Mouse (Mus musculus): ENCODE data around the gene Katnal1. TPM values are rescaled to one million over a fixed set of nuclear protein-coding genes. Genes with fewer than 3 reads are reported as not detected.

Gene Katnal1
- polyA plus RNA-seq, 1 experiment from 2014 or later = 4.3 TPM

DNA sequence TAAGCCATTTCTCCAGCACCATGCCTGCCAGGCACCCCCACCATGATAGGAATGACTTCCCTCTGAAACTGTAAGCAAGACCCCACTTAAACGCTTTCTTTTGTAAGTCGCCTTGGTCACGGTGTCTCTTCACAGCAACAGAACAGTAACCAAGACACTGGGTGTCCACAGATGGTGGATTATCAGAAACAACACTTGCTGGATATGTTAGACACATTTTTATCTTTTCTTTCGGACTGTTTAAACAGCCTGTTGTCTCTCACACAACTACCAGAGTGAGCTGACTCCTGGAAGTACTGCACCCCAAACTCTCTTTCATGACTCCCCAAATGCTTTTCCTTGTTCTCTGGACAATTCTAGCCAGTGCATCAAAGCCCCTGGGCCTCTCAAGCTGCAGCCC is 38.9 kb downstream of the Katnal1 start:
- Histone ChIP-seq H3K4me1 (ENCODE audit: insufficient read depth, low read depth, low read length) (no peaks in the 10 kb centered on the region), H3K36me3 (ENCODE audit: insufficient read depth, low read length) (0 out of 2 replicates have a peak, but pooled peaks cover 4% of the 10 kb centered on the region), H3K27ac (ENCODE audit: low read length) (no peak overlapping the region), H3K4me3 (ENCODE audit: low read depth, low read length) (no peak overlapping the region), H3K9ac (replicated peaks; ENCODE audit: low read depth) (no peak overlapping the region), H3K27me3 (replicated peaks; ENCODE audit: insufficient read depth, low read length) (no peaks in the 10 kb centered on the region), H3K9me3 (ENCODE audit: low read length) (no peaks in the 10 kb centered on the region), H3K4me2 (replicated peaks; ENCODE audit: low read depth, low read length) (no peak overlapping the region)
- WGBS = 97% methylated on average over 4 of the region's 4 CpGs
- no peak for DNase-seq (ENCODE audit: low spot score)
- no peak for ATAC-seq
- no peak for TF ChIP-seq EP300 (IDR thresholded peaks at IDR 0.05)
- no peak for TF ChIP-seq CTCF (IDR thresholded peaks at IDR 0.05)

DNA sequence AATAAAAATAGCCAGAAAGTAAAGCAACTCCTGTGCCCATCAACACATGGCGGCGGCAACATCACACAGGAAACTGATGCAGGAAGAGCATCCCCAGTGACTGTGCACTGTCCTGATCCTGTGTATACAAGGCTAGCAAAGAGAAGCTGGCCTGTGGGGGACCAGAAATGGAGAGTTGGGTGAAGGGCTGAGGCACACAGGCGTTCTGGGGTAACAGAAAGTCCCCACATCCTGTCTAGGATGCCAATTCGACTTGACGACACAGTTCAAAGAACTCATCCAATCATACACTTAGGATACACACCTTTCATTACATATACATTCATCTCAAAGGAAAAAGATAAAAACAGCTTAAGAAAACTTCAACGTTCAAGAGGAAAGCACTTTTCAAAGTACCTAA is 41.1 kb downstream of the Katnal1 start:
- ATAC-seq = no peak
- Histone ChIP-seq H3K4me1 (ENCODE audit: insufficient read depth, low read depth, low read length) (no peaks in the 10 kb centered on the region), H3K27me3 (replicated peaks; ENCODE audit: insufficient read depth, low read length) (no peaks in the 10 kb centered on the region), H3K9me3 (ENCODE audit: low read length) (no peaks in the 10 kb centered on the region), H3K9ac (replicated peaks; ENCODE audit: low read depth) (no peak overlapping the region), H3K4me3 (ENCODE audit: low read depth, low read length) (no peak overlapping the region), H3K4me2 (replicated peaks; ENCODE audit: low read depth, low read length) (no peak overlapping the region), H3K36me3 (ENCODE audit: insufficient read depth, low read length) (0 out of 2 replicates have a peak, but pooled peaks cover 4% of the 10 kb centered on the region), H3K27ac (ENCODE audit: low read length) (no peak overlapping the region)
- DNase-seq (ENCODE audit: low spot score) = no peak
- TF ChIP-seq CTCF (IDR thresholded peaks at IDR 0.05) (no peak), EP300 (IDR thresholded peaks at IDR 0.05) (no peak)
- 82% methylated on average over 6 of the region's 6 CpGs for WGBS

DNA sequence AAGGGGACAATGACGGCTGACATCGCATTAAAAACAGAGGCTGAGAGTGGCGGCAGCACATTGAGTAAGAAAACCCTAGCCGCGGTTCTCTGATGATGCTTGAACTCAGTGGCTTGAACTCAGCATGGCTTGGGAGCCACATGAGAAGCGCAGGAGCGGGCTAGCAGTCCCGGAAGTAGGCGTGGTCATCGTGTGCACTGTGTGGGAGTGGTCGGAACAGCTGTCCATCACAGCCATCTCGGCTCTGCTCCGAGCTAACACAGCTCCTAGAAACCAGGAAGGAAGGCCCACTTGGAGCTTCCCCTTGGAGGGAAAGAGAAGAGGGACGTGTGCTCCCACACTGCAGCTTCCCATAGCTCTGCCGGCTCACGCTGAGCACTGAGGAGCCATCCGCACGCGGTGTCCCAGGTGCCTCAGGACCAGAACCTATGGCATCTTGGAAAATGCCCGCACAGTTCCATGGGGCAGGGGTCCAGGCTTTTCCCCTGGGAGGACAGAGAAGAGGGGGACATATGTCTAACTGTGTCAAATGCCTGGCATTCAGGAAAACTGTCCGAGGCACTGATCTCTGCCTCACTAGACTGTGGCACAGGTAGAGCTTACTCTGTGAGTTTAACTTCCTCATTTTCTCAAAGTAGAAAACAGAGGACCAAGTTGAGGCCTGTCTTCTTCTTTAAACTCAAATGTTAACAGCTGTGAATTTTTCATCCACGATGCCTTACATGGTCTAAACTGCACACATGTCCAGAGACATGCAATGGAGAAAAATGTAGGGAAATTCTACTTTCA is 43.1 kb downstream of the Katnal1 start:
- no peaks in the 10 kb centered on the region for H3K4me1 ChIP-seq (ENCODE audit: insufficient read depth, low read depth, low read length)
- no peaks in the 10 kb centered on the region for H3K9me3 ChIP-seq (ENCODE audit: low read length)
- H3K9ac ChIP-seq (replicated peaks; ENCODE audit: low read depth) = no peak overlapping the region
- H3K4me3 ChIP-seq (ENCODE audit: low read depth, low read length) = no peak overlapping the region
- no peaks in the 10 kb centered on the region for H3K27me3 ChIP-seq (replicated peaks; ENCODE audit: insufficient read depth, low read length)
- 28% methylated on average over 22 of the region's 22 CpGs for WGBS
- no peak for TF ChIP-seq CTCF (IDR thresholded peaks at IDR 0.05)
- no peak for TF ChIP-seq EP300 (IDR thresholded peaks at IDR 0.05)
- H3K4me2 ChIP-seq (replicated peaks; ENCODE audit: low read depth, low read length) = peak overlapping the region; percentile 27; the same call in 1 of the 2 replicates
- peak; percentile 96 for ATAC-seq
- no peak overlapping the region for H3K27ac ChIP-seq (ENCODE audit: low read length)
- 0 out of 2 replicates have a peak, but pooled peaks cover 4% of the 10 kb centered on the region for H3K36me3 ChIP-seq (ENCODE audit: insufficient read depth, low read length)
- DNase-seq (ENCODE audit: low spot score) = peak; percentile 82

DNA sequence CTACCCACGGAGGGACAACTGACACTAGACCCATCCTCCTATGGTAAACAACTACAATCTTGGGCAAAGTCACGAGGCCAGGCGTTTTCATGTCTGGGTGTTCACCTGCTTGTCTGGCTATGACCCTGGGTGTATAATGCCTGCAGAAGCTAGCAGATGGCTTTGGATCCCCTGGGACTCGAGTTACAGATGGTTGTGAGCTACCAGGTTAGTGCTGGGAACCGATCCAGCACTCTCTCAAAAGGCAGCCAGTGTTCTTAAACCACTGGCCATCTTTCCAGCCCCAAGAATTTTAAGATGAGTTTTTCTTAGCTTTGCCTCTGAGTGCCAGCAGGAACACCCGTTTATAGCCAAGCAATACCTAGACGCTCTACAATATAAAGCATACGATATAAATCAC is 45.4 kb downstream of the Katnal1 start:
- ATAC-seq = no peak
- Histone ChIP-seq H3K4me2 (replicated peaks; ENCODE audit: low read depth, low read length) (no peak overlapping the region), H3K9ac (replicated peaks; ENCODE audit: low read depth) (no peak overlapping the region), H3K4me1 (ENCODE audit: insufficient read depth, low read depth, low read length) (no peaks in the 10 kb centered on the region), H3K27me3 (replicated peaks; ENCODE audit: insufficient read depth, low read length) (no peaks in the 10 kb centered on the region), H3K4me3 (ENCODE audit: low read depth, low read length) (no peak overlapping the region), H3K36me3 (ENCODE audit: insufficient read depth, low read length) (no peaks in the 10 kb centered on the region), H3K9me3 (ENCODE audit: low read length) (no peaks in the 10 kb centered on the region), H3K27ac (ENCODE audit: low read length) (no peak overlapping the region)
- DNase-seq (ENCODE audit: low spot score) = no peak
- TF ChIP-seq CTCF (IDR thresholded peaks at IDR 0.05) (no peak), EP300 (IDR thresholded peaks at IDR 0.05) (no peak)
- 82% methylated on average over 8 of the region's 8 CpGs for WGBS

DNA sequence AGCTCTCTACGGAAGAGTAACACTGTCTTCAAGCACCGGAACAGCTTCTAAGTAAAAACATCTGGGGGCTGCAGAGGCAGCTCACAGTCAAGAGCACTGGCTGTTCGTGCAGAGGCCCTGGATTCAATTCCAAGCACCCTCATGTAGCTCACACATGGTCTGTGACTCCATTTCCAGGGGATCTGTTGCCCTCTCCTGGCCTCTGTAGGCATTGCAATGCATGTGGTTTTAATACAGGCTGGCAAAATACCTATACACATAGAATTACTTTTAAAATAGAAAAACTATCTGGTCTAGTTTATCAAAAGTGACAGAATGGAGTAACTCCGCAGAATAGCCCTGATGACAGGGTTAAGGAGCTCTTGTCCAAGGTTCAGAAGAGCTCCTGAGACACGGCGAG is 49.9 kb downstream of the Katnal1 start:
- Histone ChIP-seq H3K9me3 (ENCODE audit: low read length) (no peaks in the 10 kb centered on the region), H3K9ac (replicated peaks; ENCODE audit: low read depth) (no peak overlapping the region), H3K27me3 (replicated peaks; ENCODE audit: insufficient read depth, low read length) (no peaks in the 10 kb centered on the region), H3K4me1 (ENCODE audit: insufficient read depth, low read depth, low read length) (no peaks in the 10 kb centered on the region), H3K4me3 (ENCODE audit: low read depth, low read length) (no peak overlapping the region), H3K27ac (ENCODE audit: low read length) (no peak overlapping the region), H3K4me2 (replicated peaks; ENCODE audit: low read depth, low read length) (no peak overlapping the region), H3K36me3 (ENCODE audit: insufficient read depth, low read length) (no peaks in the 10 kb centered on the region)
- TF ChIP-seq CTCF (IDR thresholded peaks at IDR 0.05) (peak; percentile 49), EP300 (IDR thresholded peaks at IDR 0.05) (no peak)
- WGBS = 96% methylated on average over 6 of the region's 6 CpGs
- DNase-seq (ENCODE audit: low spot score) (no peak), ATAC-seq (no peak)

DNA sequence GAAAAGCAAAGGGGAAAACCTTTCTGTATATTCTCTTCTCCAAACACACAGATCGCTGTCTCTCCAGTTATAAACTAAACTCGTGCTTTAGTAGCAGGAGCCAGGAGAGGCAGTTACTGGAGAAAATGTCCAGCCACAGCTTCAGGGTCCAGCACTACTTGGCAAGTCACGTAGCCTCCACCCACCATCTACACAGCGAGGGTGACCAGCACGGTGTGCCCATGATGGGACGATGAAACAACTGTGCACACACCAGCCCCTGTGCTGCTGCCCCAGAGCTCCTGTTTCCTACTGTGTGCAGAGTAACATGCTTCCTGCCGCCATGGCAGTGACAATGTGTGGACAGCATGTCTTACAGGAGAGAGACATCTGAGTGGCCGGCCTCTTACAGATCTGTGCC is 56.0 kb downstream of the Katnal1 start:
- Histone ChIP-seq H3K9me3 (ENCODE audit: low read length) (no peaks in the 10 kb centered on the region), H3K4me3 (ENCODE audit: low read depth, low read length) (no peak overlapping the region), H3K4me2 (replicated peaks; ENCODE audit: low read depth, low read length) (no peak overlapping the region), H3K9ac (replicated peaks; ENCODE audit: low read depth) (no peak overlapping the region), H3K4me1 (ENCODE audit: insufficient read depth, low read depth, low read length) (no peaks in the 10 kb centered on the region), H3K27ac (ENCODE audit: low read length) (no peak overlapping the region), H3K36me3 (ENCODE audit: insufficient read depth, low read length) (no peaks in the 10 kb centered on the region), H3K27me3 (replicated peaks; ENCODE audit: insufficient read depth, low read length) (no peaks in the 10 kb centered on the region)
- TF ChIP-seq CTCF (IDR thresholded peaks at IDR 0.05) = no peak
- no peak for TF ChIP-seq EP300 (IDR thresholded peaks at IDR 0.05)
- WGBS = 56% methylated on average over 8 of the region's 8 CpGs
- DNase-seq (ENCODE audit: low spot score) (no peak), ATAC-seq (no peak)
